Mouse (Mus musculus) forebrain, embryonic 13.5 days (tissue): ENCODE data around the gene Agpat4. TPM values are rescaled to one million over a fixed set of nuclear protein-coding genes. Genes with fewer than 3 reads are reported as not detected.

Experiments
- ATAC-seq: fragments of 200-750 bp; cut with Nextera tagmentation; 2 replicates; pipeline ENCODE4 v1.8.0; 2017
- H3K27ac ChIP-seq: fragments of 300-500 bp; sonication (generic); 2 replicates; pipeline ENCODE4 v1.5.1; 2015; ENCODE audit warnings: inconsistent platforms, mild to moderate bottlenecking, moderate library complexity
- H3K27me3 ChIP-seq: fragments of 300-500 bp; sonication (generic); 2 replicates; pipeline ENCODE4 v1.6.1; 2015; ENCODE audit warnings: mild to moderate bottlenecking, inconsistent platforms
- H3K36me3 ChIP-seq: fragments of 300-500 bp; sonication (generic); 2 replicates; pipeline ENCODE4 v1.6.1; 2015; ENCODE audit warnings: mild to moderate bottlenecking, inconsistent platforms; ENCODE audit not compliant: poor library complexity, severe bottlenecking
- H3K4me1 ChIP-seq: fragments of 300-500 bp; sonication (generic); 2 replicates; pipeline ENCODE4 v1.6.1; 2015; ENCODE audit warnings: inconsistent platforms
- H3K4me2 ChIP-seq: fragments of 300-500 bp; sonication (generic); 2 replicates; pipeline ENCODE4 v1.6.1; 2015; ENCODE audit warnings: inconsistent platforms, mild to moderate bottlenecking, moderate library complexity
- H3K4me3 ChIP-seq: fragments of 300-500 bp; sonication (generic); 2 replicates; pipeline ENCODE4 v1.5.1; 2015; ENCODE audit warnings: mild to moderate bottlenecking, inconsistent platforms
- H3K9ac ChIP-seq: fragments of 300-500 bp; sonication (generic); 2 replicates; pipeline ENCODE4 v1.6.1; 2015; ENCODE audit warnings: mild to moderate bottlenecking, inconsistent platforms
- H3K9me3 ChIP-seq: fragments of 300-500 bp; sonication (generic); replicated peaks from 2 replicates; pipeline ENCODE4 v1.6.1; 2016; ENCODE audit warnings: inconsistent platforms
- WGBS: fragments of 180-500 bp; shearing (Covaris S2); methylation state at CpG from one replicate; pipeline ENCODE4 v1.1.7; 2015; 5-methylcytosine and 5-hydroxymethylcytosine counted together
- polyA plus RNA-seq: library from polyadenylated mRNA; unstranded; fragments of >200 nt; fragmentation: Nextera tagmentation; extraction: Ambion mirVana; gene quantifications from 2 replicates; pipeline ENCODE4 v1.2.1, GENCODE M21; 2015

Agpat4 gene
- polyA plus RNA-seq, 1 experiment from 2014 or later = 46.5 TPM

DNA sequence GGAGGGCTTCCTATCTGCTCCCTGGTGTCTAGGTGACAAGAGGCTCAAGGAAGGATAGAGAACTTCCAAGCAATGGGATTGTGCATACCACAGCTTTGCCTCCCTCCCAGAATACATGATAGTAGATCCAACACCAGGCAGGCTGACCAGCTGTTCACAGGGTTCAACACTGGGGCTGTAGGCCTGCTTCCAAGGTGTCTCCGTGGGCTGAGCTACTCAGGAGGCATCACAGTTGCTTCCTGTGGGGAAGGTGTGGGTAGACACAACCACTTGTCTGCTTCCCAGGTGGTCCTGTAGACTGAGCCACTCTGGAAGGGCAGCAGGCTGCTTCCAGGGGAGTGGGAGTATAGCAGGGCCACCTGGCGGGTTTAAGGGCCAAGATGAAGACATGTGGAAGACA, 35.8 kb downstream of the Agpat4 start:
- peaks cover 38% of the 10 kb centered on the region for H3K36me3 ChIP-seq
- no peak overlapping the region for H3K9ac ChIP-seq
- no peaks in the 10 kb centered on the region for H3K27me3 ChIP-seq
- no peak overlapping the region for H3K4me2 ChIP-seq
- no peak overlapping the region for H3K4me3 ChIP-seq
- no peaks in the 10 kb centered on the region for H3K9me3 ChIP-seq
- no peak overlapping the region for H3K27ac ChIP-seq
- ATAC-seq = no peak
- no peaks in the 10 kb centered on the region for H3K4me1 ChIP-seq
- WGBS = 82% methylated on average over 2 of the region's 2 CpGs

DNA sequence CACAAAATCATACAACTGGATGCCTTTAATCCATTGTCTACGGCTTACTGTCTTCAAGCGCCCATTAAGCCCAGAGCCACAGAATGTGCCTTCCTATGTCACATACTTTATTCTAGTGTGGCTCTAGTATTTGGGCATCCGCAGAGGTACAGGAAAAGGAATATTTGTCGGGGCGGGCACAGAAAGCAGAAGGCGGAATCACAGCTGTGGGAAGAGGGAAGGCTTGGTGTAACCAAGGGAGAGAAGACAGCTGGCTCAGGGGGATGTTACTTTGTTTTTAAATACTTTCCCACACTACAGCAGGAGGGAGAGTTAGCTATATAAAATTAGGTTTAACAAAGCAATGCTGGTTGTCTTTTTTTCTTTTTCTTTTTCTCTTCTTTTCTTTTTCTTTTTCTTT, 36.7 kb downstream of the Agpat4 start:
- no peaks in the 10 kb centered on the region for H3K9me3 ChIP-seq
- no peak overlapping the region for H3K27ac ChIP-seq
- H3K9ac ChIP-seq = no peak overlapping the region
- H3K27me3 ChIP-seq = no peaks in the 10 kb centered on the region
- H3K4me1 ChIP-seq = no peaks in the 10 kb centered on the region
- WGBS = 91% methylated on average over 6 of the region's 6 CpGs
- no peak overlapping the region for H3K4me3 ChIP-seq
- no peak overlapping the region for H3K4me2 ChIP-seq
- no peak for ATAC-seq
- H3K36me3 ChIP-seq = peaks cover 34% of the 10 kb centered on the region

DNA sequence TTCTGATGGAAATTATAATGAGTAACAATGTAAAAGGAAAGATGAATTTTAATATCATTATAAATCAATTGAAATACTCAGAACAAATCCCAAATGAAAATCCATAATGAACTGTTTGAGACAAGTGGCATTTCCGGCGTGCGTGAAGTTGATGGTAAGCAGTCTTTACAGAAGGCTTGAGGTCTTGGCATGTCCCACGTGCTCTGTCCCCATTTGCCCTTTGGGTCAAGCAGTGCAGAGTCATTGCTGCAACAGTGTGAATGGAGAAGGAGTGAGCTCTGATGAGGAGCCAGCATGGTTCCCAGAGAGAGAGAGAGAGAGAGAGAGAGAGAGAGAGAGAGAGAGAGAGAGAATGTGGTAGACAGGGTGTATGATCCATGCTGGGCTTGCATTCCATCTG, 37.4 kb downstream of the Agpat4 start:
- H3K27ac ChIP-seq = no peak overlapping the region
- H3K4me2 ChIP-seq = no peak overlapping the region
- H3K36me3 ChIP-seq = peaks cover 34% of the 10 kb centered on the region
- no peak overlapping the region for H3K4me3 ChIP-seq
- H3K4me1 ChIP-seq = no peaks in the 10 kb centered on the region
- WGBS = 93% methylated on average over 4 of the region's 4 CpGs
- no peaks in the 10 kb centered on the region for H3K9me3 ChIP-seq
- H3K27me3 ChIP-seq = no peaks in the 10 kb centered on the region
- ATAC-seq = no peak
- H3K9ac ChIP-seq = no peak overlapping the region

DNA sequence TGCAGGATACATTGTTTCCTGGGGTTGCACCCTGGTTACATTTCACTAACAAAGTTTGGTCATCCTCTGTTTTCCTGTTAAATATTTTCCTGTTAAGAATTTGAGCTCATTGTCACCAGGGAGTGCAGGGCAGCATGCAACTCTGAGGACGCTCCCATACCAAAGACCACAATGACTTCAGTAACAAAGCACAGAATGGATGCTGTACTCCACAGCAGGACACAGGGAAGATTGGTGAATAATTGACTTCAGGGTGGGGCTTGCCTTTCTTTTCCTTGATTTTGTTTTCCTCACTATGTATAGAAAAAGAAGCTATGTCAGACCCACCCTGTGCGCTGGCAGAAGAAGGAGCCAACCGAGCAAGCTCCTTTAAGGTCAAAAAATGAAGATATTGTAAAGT, 38.2 kb downstream of the Agpat4 start:
- ATAC-seq = no peak
- Histone ChIP-seq H3K9ac (no peak overlapping the region), H3K4me1 (no peaks in the 10 kb centered on the region), H3K36me3 (peaks cover 32% of the 10 kb centered on the region), H3K27ac (no peak overlapping the region), H3K9me3 (no peaks in the 10 kb centered on the region), H3K27me3 (no peaks in the 10 kb centered on the region), H3K4me3 (no peak overlapping the region), H3K4me2 (no peak overlapping the region)
- 65% methylated on average over 3 of the region's 3 CpGs for WGBS

DNA sequence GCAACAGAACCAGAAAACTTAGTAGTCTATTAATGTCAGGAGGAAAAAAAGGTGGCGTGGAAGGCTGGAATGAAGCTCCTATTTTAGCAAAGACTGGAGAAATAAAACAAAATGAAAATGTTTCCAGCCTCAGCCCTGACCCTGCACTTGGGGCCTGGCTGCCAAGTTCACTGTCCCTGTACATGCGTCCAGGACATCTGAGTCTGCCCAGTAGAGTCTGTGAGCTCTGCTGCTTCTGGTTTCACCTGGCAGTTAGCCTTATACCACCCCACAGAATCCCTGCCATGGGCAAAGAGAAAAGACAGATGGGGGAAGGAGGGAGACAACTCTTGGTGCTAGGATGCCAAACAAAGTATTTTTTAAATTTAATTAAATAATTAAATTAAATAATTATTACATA, 38.7 kb downstream of the Agpat4 start:
- H3K9me3 ChIP-seq = no peaks in the 10 kb centered on the region
- no peak overlapping the region for H3K9ac ChIP-seq
- no peaks in the 10 kb centered on the region for H3K4me1 ChIP-seq
- no peaks in the 10 kb centered on the region for H3K27me3 ChIP-seq
- 97% methylated on average over 2 of the region's 2 CpGs for WGBS
- ATAC-seq = no peak
- peaks cover 26% of the 10 kb centered on the region for H3K36me3 ChIP-seq
- H3K4me3 ChIP-seq = no peak overlapping the region
- H3K4me2 ChIP-seq = no peak overlapping the region
- no peak overlapping the region for H3K27ac ChIP-seq

DNA sequence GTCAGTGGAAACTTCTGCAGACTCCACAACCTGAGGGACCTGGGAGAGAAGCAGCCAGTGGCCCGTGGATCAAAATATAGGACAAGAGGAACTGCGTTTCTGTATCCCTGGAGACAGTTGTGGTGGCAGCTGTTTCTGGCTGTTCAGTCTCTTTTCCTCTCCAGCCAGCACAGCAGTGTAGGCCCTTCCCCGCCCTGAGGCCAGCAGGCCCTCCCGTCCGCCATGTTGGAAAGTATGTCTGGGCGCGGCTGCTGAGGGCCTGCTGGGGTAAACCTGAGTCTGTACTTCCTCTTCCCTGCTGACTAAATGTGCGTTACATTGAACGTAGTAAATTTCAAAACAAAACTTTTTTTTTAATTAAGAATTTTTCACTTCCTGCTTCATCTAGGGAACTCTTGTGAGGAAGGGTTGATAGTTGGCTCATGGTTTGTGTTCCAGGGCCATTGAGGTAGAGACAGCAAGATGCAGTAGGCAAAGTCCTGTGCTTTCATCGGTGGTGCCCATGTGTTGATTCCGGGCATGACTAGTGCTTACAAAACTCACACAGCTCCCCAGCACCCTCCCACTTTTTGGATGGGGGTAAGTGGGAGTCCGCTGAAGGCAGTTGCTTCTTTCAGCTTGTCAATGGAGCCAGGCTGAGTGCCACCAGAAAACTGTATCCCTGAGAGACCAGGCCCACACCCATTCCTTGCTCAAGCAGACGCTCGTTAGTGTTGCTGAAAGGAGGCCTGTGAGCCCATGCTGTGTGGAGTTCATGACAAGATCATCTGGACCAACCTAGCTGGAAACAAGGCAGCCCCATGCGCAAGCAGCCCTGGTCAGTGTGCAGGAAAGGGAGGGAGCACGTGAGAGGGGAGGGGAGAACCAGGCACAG, 40.9 kb downstream of the Agpat4 start:
- H3K9me3 ChIP-seq = no peaks in the 10 kb centered on the region

DNA sequence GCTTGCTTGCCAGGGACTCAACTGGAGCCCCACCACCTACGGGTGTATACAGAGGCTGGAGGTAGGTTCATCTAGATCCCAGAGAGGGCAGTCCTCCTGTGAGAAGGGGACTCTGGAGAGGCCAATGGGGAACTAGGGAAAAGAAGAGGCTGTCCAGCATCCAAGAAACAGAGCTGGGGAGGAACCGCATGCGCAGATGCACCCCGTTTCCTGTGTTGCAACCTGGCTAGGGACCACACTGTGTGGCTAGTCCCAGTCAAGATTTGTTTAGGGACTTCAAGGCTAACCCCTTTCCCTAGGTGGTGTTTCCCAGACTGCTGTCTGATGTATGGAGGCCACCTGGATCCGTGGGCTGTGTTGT, 41.5 kb downstream of the Agpat4 start:
- Histone ChIP-seq H3K9me3 (no peaks in the 10 kb centered on the region), H3K36me3 (no peaks in the 10 kb centered on the region), H3K27ac (no peak overlapping the region), H3K27me3 (no peaks in the 10 kb centered on the region), H3K4me3 (no peak overlapping the region), H3K4me2 (no peak overlapping the region), H3K9ac (no peak overlapping the region), H3K4me1 (peaks cover 17% of the 10 kb centered on the region)
- 92% methylated on average over 5 of the region's 5 CpGs for WGBS
- ATAC-seq = no peak

More for the DNA sequence above, 40.9 kb downstream of the Agpat4 start:
- Histone ChIP-seq H3K4me3 (no peak overlapping the region), H3K4me1 (peaks cover 16% of the 10 kb centered on the region), H3K27ac (no peak overlapping the region), H3K9ac (no peak overlapping the region), H3K36me3 (peaks cover 4% of the 10 kb centered on the region), H3K4me2 (no peak overlapping the region), H3K27me3 (no peaks in the 10 kb centered on the region)
- 80% methylated on average over 16 of the region's 16 CpGs for WGBS
- no peak for ATAC-seq

DNA sequence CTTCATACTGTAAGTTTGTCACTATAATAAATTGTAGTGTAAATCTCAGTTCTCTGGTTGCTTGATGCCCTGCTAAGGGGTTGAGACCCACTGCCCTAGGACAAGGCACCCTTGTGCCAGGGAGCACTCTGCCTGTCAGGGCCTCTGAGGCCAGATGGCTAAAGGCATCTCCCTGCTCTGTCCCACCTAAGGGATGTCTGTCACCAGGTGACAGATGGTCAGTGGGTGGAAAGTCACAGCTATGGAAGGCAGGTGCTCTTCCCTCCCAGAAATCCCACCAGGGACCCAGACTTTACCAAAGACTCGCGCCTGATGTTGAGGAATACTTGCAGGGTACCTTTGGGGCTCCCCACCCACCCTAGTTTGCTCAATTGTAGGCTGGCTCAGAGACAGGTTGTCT, 42.0 kb downstream of the Agpat4 start:
- 100% methylated on average over 2 of the region's 2 CpGs for WGBS
- no peaks in the 10 kb centered on the region for H3K9me3 ChIP-seq
- no peak overlapping the region for H3K4me2 ChIP-seq
- ATAC-seq = no peak
- H3K4me3 ChIP-seq = no peak overlapping the region
- no peak overlapping the region for H3K27ac ChIP-seq
- no peak overlapping the region for H3K9ac ChIP-seq
- no peaks in the 10 kb centered on the region for H3K27me3 ChIP-seq
- H3K36me3 ChIP-seq = 0 out of 2 replicates have a peak, but pooled peaks cover 2% of the 10 kb centered on the region
- peaks cover 20% of the 10 kb centered on the region for H3K4me1 ChIP-seq

DNA sequence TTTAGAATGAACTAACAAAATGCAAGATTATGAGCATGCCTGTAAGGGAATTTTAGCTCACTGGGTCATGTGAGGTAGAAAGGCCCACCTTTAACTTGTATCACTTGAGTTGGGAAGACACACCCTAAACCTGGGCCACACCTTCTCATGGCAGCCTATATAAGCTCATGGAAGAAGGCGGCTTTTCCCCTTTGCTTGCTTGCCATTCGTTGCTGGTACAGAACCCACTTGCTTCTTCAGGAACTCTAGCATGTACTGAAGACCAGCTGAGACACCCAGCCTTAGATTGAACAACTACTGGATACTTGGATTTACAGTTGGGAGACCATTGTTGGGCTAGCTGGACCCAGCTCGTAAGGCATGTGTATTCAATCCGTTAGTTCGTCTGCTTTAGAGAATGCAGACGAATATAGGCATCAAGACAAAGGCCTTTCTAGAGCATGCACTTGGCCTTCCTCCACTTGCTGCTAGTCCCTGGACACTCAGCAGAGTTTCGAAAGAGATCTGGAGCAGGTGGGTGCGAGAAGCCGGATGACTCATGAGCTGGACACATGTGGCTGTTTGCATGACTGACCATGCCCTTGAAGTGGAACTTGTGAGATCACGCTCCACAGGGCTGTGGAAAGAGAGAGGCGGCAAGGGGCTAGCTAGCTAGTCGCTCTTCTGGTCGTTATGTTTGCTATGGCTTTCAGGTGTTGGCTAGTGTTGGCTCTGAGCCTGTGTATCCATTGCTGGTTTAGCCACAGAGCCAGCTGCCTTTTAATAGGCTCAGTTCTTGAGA, 42.7 kb downstream of the Agpat4 start:
- H3K9me3 ChIP-seq = no peaks in the 10 kb centered on the region
- WGBS = 91% methylated on average over 13 of the region's 13 CpGs
- H3K27ac ChIP-seq = no peak overlapping the region
- no peak overlapping the region for H3K4me3 ChIP-seq
- H3K27me3 ChIP-seq = no peaks in the 10 kb centered on the region
- peaks cover 22% of the 10 kb centered on the region for H3K4me1 ChIP-seq
- no peak for ATAC-seq
- H3K4me2 ChIP-seq = no peak overlapping the region
- H3K36me3 ChIP-seq = 0 out of 2 replicates have a peak, but pooled peaks cover 5% of the 10 kb centered on the region
- H3K9ac ChIP-seq = no peak overlapping the region

DNA sequence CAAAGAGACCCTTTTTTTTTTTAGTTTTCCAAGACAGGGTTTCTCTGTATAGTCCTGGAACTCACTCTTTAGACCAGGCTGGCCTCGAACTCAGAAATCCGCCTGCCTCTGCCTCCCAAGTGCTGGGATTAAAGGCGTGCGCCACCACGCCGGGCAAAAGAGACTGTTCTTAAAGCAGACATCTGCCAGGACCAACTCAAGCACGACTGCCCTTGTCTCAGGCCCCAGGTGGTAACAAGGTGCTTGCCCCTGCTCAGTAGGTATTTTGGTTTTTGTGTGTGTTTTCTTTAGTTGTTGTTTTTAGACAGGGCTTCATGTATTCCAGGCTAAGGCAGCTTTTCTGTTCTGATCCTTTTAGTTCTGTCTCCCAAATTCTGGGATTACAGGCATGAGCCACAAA, 43.4 kb downstream of the Agpat4 start:
- 90% methylated on average over 7 of the region's 7 CpGs for WGBS
- H3K4me3 ChIP-seq = no peak overlapping the region
- peaks cover 22% of the 10 kb centered on the region for H3K4me1 ChIP-seq
- H3K27ac ChIP-seq = no peak overlapping the region
- H3K9me3 ChIP-seq = no peaks in the 10 kb centered on the region
- H3K36me3 ChIP-seq = 0 out of 2 replicates have a peak, but pooled peaks cover 5% of the 10 kb centered on the region
- H3K27me3 ChIP-seq = no peaks in the 10 kb centered on the region
- no peak for ATAC-seq
- no peak overlapping the region for H3K9ac ChIP-seq
- H3K4me2 ChIP-seq = no peak overlapping the region

DNA sequence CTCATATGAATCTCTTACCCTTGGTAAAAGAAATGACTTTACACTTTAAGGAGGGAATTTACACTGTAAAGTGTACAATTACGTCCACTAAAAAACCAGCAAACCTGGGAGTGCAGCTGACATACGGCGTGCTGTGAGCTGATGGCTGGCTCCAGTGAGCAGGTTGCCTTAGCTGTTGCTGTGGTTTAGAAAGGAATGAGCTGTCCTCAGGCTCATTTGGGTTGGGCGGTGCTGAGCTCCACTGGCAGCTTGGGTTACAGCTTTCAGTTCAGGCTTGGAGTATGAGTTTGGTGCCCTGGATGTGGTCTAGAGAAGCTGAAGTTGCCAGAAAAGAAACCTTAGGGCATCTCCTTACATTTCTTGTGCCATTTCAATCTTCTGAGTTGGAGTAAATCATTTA, 44.3 kb downstream of the Agpat4 start:
- Histone ChIP-seq H3K36me3 (0 out of 2 replicates have a peak, but pooled peaks cover 5% of the 10 kb centered on the region), H3K4me1 (peaks cover 26% of the 10 kb centered on the region), H3K9me3 (no peaks in the 10 kb centered on the region), H3K9ac (no peak overlapping the region), H3K27me3 (no peaks in the 10 kb centered on the region), H3K4me3 (no peak overlapping the region), H3K4me2 (no peak overlapping the region), H3K27ac (no peak overlapping the region)
- no peak for ATAC-seq
- 94% methylated on average over 4 of the region's 4 CpGs for WGBS

DNA sequence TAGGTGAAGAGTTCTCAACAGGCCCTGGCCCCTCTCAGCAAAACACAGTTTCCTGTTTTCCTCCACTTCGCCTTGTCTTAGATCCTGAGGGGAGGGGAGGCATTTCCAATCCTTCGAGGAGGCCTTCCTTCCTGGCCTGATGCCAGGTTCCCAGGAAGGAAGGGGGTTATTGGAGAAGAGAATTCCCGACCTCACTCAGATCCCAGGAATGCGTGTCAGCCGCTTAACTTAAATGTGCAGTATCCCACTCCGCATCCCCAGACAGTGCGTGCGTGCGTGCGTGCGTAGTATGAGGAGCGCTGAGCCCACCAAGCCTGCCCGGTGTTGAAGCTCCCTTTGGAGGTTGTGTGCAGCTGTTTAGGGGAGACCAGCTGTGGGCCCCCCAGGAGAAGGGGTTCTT, 44.9 kb downstream of the Agpat4 start:
- Histone ChIP-seq H3K9me3 (no peaks in the 10 kb centered on the region), H3K4me3 (no peak overlapping the region), H3K4me2 (no peak overlapping the region), H3K27me3 (no peaks in the 10 kb centered on the region), H3K9ac (no peak overlapping the region), H3K36me3 (0 out of 2 replicates have a peak, but pooled peaks cover 5% of the 10 kb centered on the region), H3K4me1 (peaks cover 32% of the 10 kb centered on the region), H3K27ac (no peak overlapping the region)
- WGBS = 64% methylated on average over 13 of the region's 13 CpGs
- 0 out of 2 replicates have a peak, but pooled peaks have one; percentile 27 for ATAC-seq
